Mouse (Mus musculus) lung, adult 2 months (tissue): ENCODE results near the gene Cln6.

Experiments used
- CTCF ChIP-seq: fragments of 200-500 bp; IDR thresholded peaks from 2 replicates; pipeline ENCODE4 v1.5.1; 2011; ENCODE audit warnings: mild to moderate bottlenecking, low read length, control low read depth; ENCODE audit not compliant: insufficient read depth
- POLR2A ChIP-seq: fragments of 200-500 bp; IDR thresholded peaks from 2 replicates; pipeline ENCODE4 v1.6.1; 2011; ENCODE audit warnings: low read depth, mild to moderate bottlenecking, control low read depth, low read length, borderline replicate concordance; ENCODE audit errors: extremely low read depth

DNA sequence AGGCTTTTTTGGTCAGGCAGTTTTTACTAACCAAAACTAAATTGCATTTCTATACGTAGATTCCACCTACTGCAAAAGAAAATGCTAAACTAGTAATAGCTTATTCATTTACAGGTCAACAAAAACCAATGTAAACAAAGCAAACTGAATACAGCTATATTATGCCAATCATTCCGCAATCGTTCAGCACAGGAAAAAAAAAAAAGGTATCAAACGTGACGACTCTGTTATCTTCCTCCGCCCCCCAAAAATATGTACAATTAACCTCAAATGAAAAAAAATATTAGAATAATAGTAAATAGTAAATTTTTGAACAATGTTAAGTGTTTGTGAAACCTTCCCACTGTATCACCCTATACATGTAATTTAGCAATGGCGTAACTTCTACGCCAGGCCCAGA lies 28.5 kb upstream of the Cln6 start:
- TF ChIP-seq POLR2A (no peak), CTCF (no peak)
